Mouse (Mus musculus) lung, postnatal 0 days (tissue): ENCODE data around the gene Bcl9. TPM values are rescaled to one million over a fixed set of nuclear protein-coding genes. Genes with fewer than 3 reads are reported as not detected.

ENCODE experiments used
- ATAC-seq: fragments of 200-750 bp; cut with Nextera tagmentation; 2 replicates; pipeline ENCODE4 v1.8.0; 2017; ENCODE audit warnings: moderate library complexity
- DNase-seq: peaks from one replicate; pipeline ENCODE4 v3.0.0-alpha.2; 2016; ENCODE audit warnings: low spot score
- H3K27ac ChIP-seq: fragments of 300-500 bp; sonication (generic); 2 replicates; pipeline ENCODE4 v1.5.1; 2014; ENCODE audit warnings: antibody characterized with exemption, mild to moderate bottlenecking, low read length, mixed read lengths
- H3K27me3 ChIP-seq: fragments of 300-500 bp; sonication (generic); replicated peaks from 2 replicates; pipeline ENCODE4 v1.6.1; 2014; ENCODE audit warnings: low read length, mixed read lengths; ENCODE audit not compliant: insufficient read depth
- H3K36me3 ChIP-seq: fragments of 300-500 bp; sonication (generic); 2 replicates; pipeline ENCODE4 v1.6.1; 2014; ENCODE audit warnings: low read length, mixed read lengths; ENCODE audit not compliant: insufficient read depth
- H3K4me1 ChIP-seq: fragments of 300-500 bp; sonication (generic); 2 replicates; pipeline ENCODE4 v1.6.1; 2014; ENCODE audit warnings: antibody characterized with exemption, low read depth, low read length, mixed read lengths; ENCODE audit not compliant: insufficient read depth
- H3K4me2 ChIP-seq: fragments of 300-500 bp; sonication (generic); replicated peaks from 2 replicates; pipeline ENCODE4 v1.6.1; 2014; ENCODE audit warnings: low read depth, mild to moderate bottlenecking, low read length, moderate library complexity, mixed read lengths
- H3K4me3 ChIP-seq: fragments of 300-500 bp; sonication (generic); 2 replicates; pipeline ENCODE4 v1.5.1; 2014; ENCODE audit warnings: low read depth, low read length
- H3K9ac ChIP-seq: fragments of 300-500 bp; sonication (generic); replicated peaks from 2 replicates; pipeline ENCODE4 v1.6.1; 2014; ENCODE audit warnings: low read depth, mild to moderate bottlenecking
- H3K9me3 ChIP-seq: fragments of 300-500 bp; sonication (generic); 2 replicates; pipeline ENCODE4 v1.6.1; 2016; ENCODE audit warnings: low read length, mixed read lengths
- CTCF ChIP-seq: IDR thresholded peaks from 2 replicates; pipeline ENCODE4 v1.5.1; 2016; ENCODE audit warnings: antibody characterized with exemption, mild to moderate bottlenecking
- EP300 ChIP-seq: IDR thresholded peaks from 2 replicates; pipeline ENCODE4 v1.6.1; 2016; ENCODE audit warnings: antibody characterized with exemption, mild to moderate bottlenecking, control low read depth
- WGBS: fragments of 180-500 bp; shearing (Covaris S2); extraction: QIAGEN DNeasy Blood & Tissue Kit; methylation state at CpG from one replicate; pipeline ENCODE4 v1.1.7; 2014; 5-methylcytosine and 5-hydroxymethylcytosine counted together
- polyA plus RNA-seq: library from polyadenylated mRNA; unstranded; fragments of >200 nt; fragmentation: Nextera tagmentation; extraction: Ambion mirVana; gene quantifications from 2 replicates; pipeline ENCODE4 v1.2.1, GENCODE M21; 2015

The Bcl9 gene
- polyA plus RNA-seq, 1 experiment from 2014 or later, result 27.1 TPM

DNA sequence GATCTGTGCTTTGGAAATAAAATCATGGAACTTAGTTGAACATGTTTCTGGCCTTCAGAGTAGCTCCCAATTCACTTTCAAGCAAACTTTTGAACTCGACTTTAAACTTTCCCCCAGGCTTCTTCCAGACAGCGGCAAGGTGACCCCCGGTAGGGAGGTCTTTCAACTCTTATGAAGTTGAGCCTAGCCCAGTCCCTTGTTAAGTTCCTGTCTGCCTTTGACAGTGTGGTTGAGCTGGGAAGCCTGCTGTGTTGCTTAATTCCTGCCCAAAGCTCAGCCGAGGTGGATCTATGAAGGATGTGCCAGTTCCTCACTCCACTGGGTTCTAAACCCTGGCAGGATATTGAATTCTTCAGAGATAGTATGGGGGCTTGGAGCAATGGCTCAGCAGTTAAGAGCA, 135.9 kb downstream of the Bcl9 start:
- Histone ChIP-seq H3K27ac (no peak overlapping the region), H3K36me3 (no peaks in the 10 kb centered on the region), H3K9ac (no peak overlapping the region), H3K9me3 (no peaks in the 10 kb centered on the region), H3K4me3 (no peak overlapping the region), H3K4me1 (peaks cover 9% of the 10 kb centered on the region; the same call in 1 of the 2 replicates), H3K27me3 (no peaks in the 10 kb centered on the region), H3K4me2 (no peak overlapping the region)
- no peak for DNase-seq
- TF ChIP-seq EP300 (no peak), CTCF (no peak)
- WGBS, result 63% methylated on average over 4 of the region's 4 CpGs
- no peak for ATAC-seq

GRCm38 (mm10) chr3:97160908-97161307, 136.8 kb downstream of the Bcl9 start:
- H3K4me1 ChIP-seq, result peaks cover 9% of the 10 kb centered on the region; the same call in 1 of the 2 replicates
- TF ChIP-seq EP300 (no peak), CTCF (no peak)
- DNase-seq, result peak; percentile 29
- H3K4me2 ChIP-seq, result no peak overlapping the region
- 46% methylated on average over 10 of the region's 10 CpGs for WGBS
- no peaks in the 10 kb centered on the region for H3K9me3 ChIP-seq
- no peak overlapping the region for H3K27ac ChIP-seq
- ATAC-seq, result no peak
- no peaks in the 10 kb centered on the region for H3K36me3 ChIP-seq
- H3K4me3 ChIP-seq, result no peak overlapping the region
- no peaks in the 10 kb centered on the region for H3K27me3 ChIP-seq
- H3K9ac ChIP-seq, result no peak overlapping the region

GRCm38 (mm10) chr3:97159986-97160385, 137.7 kb downstream of the Bcl9 start:
- DNase-seq (no peak), ATAC-seq (no peak)
- TF ChIP-seq CTCF (no peak), EP300 (no peak)
- no peak overlapping the region for H3K4me2 ChIP-seq
- H3K4me1 ChIP-seq, result peaks cover 9% of the 10 kb centered on the region; the same call in 1 of the 2 replicates
- no peak overlapping the region for H3K27ac ChIP-seq
- H3K9me3 ChIP-seq, result no peaks in the 10 kb centered on the region
- 68% methylated on average over 2 of the region's 2 CpGs for WGBS
- H3K27me3 ChIP-seq, result no peaks in the 10 kb centered on the region
- H3K4me3 ChIP-seq, result no peak overlapping the region
- H3K9ac ChIP-seq, result no peak overlapping the region
- no peaks in the 10 kb centered on the region for H3K36me3 ChIP-seq

DNA sequence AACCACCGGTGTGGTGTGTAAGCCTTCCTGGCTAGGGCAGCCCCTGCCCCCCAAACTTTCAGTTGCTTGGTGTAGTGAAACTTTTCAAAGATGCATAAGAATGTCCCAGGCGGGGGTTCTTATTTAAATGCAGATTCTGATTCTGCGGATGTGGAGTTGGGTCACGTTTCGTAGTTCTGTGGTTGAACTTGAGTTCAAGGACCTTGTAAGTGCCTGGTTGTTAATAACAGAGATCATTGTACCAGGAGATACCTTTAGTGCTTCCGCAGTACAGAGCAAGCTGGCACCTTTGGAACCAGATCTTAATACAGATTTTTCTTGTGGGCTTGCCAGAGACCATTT, 138.2 kb downstream of the Bcl9 start:
- no peak for ATAC-seq

GRCm38 (mm10) chr3:97158611-97159508, 138.9 kb downstream of the Bcl9 start, which contains the start of gene Acp6:
TSS of gene Acp6 (plus strand) at chr3:97158777.
- peak within 1 kb of the TSS; percentile 73 for H3K4me3 ChIP-seq
- ATAC-seq (peak; percentile 97), DNase-seq (peak; percentile 96)
- TF ChIP-seq CTCF (no peak), EP300 (no peak)
- H3K4me2 ChIP-seq, result peak within 1 kb of the TSS; percentile 91
- no peaks in the 10 kb centered on the region for H3K9me3 ChIP-seq
- H3K4me1 ChIP-seq, result peaks cover 9% of the 10 kb centered on the region; the same call in 1 of the 2 replicates
- WGBS, result under 1% methylated on average over 54 of the region's 54 CpGs
- no peaks in the 10 kb centered on the region for H3K27me3 ChIP-seq
- peak within 1 kb of the TSS; percentile 55 for H3K9ac ChIP-seq
- H3K36me3 ChIP-seq, result no peaks in the 10 kb centered on the region
- peak within 1 kb of the TSS; percentile 84 for H3K27ac ChIP-seq

More for the DNA sequence above, 138.2 kb downstream of the Bcl9 start:
- H3K4me2 ChIP-seq, result peak overlapping the region; percentile 91
- DNase-seq, result peak; percentile 11
- no peak for TF ChIP-seq EP300
- no peak for TF ChIP-seq CTCF
- H3K27me3 ChIP-seq, result no peaks in the 10 kb centered on the region
- peak overlapping the region; percentile 55; the same call in 1 of the 2 replicates for H3K9ac ChIP-seq
- H3K27ac ChIP-seq, result peak overlapping the region; percentile 84
- H3K36me3 ChIP-seq, result no peaks in the 10 kb centered on the region
- H3K9me3 ChIP-seq, result no peaks in the 10 kb centered on the region
- 11% methylated on average over 6 of the region's 6 CpGs for WGBS
- peak overlapping the region; percentile 73 for H3K4me3 ChIP-seq
- peaks cover 9% of the 10 kb centered on the region; the same call in 1 of the 2 replicates for H3K4me1 ChIP-seq

- no peak for TF ChIP-seq CTCF
- no peak for TF ChIP-seq EP300
- DNase-seq, result peak; percentile 75
- H3K27me3 ChIP-seq, result no peaks in the 10 kb centered on the region
- no peaks in the 10 kb centered on the region for H3K9me3 ChIP-seq
- peaks cover 9% of the 10 kb centered on the region; the same call in 1 of the 2 replicates for H3K4me1 ChIP-seq
- peak overlapping the region; percentile 91 for H3K4me2 ChIP-seq
- peak overlapping the region; percentile 73 for H3K4me3 ChIP-seq
- H3K36me3 ChIP-seq, result no peaks in the 10 kb centered on the region
- 1% methylated on average over 17 of the region's 17 CpGs for WGBS
- H3K9ac ChIP-seq, result no peak overlapping the region
- ATAC-seq, result peak; percentile 57
- H3K27ac ChIP-seq, result peak overlapping the region; percentile 84
Observed at GRCm38 (mm10) chr3:97157958-97158599, 139.6 kb downstream of the Bcl9 start.
